Mouse (Mus musculus): Measurements from ENCODE around the gene Fam178b. TPM values are rescaled to one million over a fixed set of nuclear protein-coding genes. Genes with fewer than 3 reads are reported as not detected.

Gene Fam178b
- polyA plus RNA-seq, 1 experiment = 1.1 TPM

- WGBS = under 1% methylated on average over 33 of the region's 33 CpGs
- Histone ChIP-seq H3K27ac (ENCODE audit: insufficient read depth, low read length) (peak overlapping the region; percentile 83), H3K27me3 (ENCODE audit: control insufficient read depth, insufficient read depth, low read length) (no peaks in the 10 kb centered on the region), H3K4me3 (replicated peaks; ENCODE audit: insufficient read depth, low read depth, low read length) (peak overlapping the region; percentile 92), H3K4me1 (ENCODE audit: control insufficient read depth, insufficient read depth, low read length) (peaks cover 20% of the 10 kb centered on the region)
- no peak for DNase-seq
- peak; percentile 28; the same call in 1 of the 2 replicates for TF ChIP-seq CTCF (IDR thresholded peaks at IDR 0.05; ENCODE audit: borderline replicate concordance, insufficient read depth, low read depth, low read length)
- no peak for TF ChIP-seq POLR2A (IDR thresholded peaks at IDR 0.05; ENCODE audit: borderline replicate concordance, insufficient read depth, low read length)
Measured at GRCm38 (mm10) chr1:36709055-36709853, 26.3 kb upstream of the Fam178b start.

GRCm38 (mm10) chr1:36708626-36709025 is 25.6 kb upstream of the Fam178b start:
- WGBS = 36% methylated on average over 1 of the region's 1 CpGs
- H3K4me3 ChIP-seq (replicated peaks; ENCODE audit: insufficient read depth, low read depth, low read length) = peak overlapping the region; percentile 92

GRCm38 (mm10) chr1:36707797-36708196 is 24.8 kb upstream of the Fam178b start:
- Histone ChIP-seq H3K4me3 (replicated peaks; ENCODE audit: insufficient read depth, low read depth, low read length) (no peak overlapping the region), H3K27ac (ENCODE audit: insufficient read depth, low read length) (no peak overlapping the region), H3K4me1 (ENCODE audit: control insufficient read depth, insufficient read depth, low read length) (peaks cover 20% of the 10 kb centered on the region), H3K27me3 (ENCODE audit: control insufficient read depth, insufficient read depth, low read length) (no peaks in the 10 kb centered on the region)
- 66% methylated on average over 3 of the region's 3 CpGs for WGBS
- no peak for DNase-seq
- TF ChIP-seq CTCF (IDR thresholded peaks at IDR 0.05; ENCODE audit: borderline replicate concordance, insufficient read depth, low read depth, low read length) (no peak), POLR2A (IDR thresholded peaks at IDR 0.05; ENCODE audit: borderline replicate concordance, insufficient read depth, low read length) (no peak)

More at GRCm38 (mm10) chr1:36708626-36709025, 25.6 kb upstream of the Fam178b start:
- peaks cover 20% of the 10 kb centered on the region for H3K4me1 ChIP-seq (ENCODE audit: control insufficient read depth, insufficient read depth, low read length)
- TF ChIP-seq CTCF (IDR thresholded peaks at IDR 0.05; ENCODE audit: borderline replicate concordance, insufficient read depth, low read depth, low read length) (no peak), POLR2A (IDR thresholded peaks at IDR 0.05; ENCODE audit: borderline replicate concordance, insufficient read depth, low read length) (no peak)
- no peaks in the 10 kb centered on the region for H3K27me3 ChIP-seq (ENCODE audit: control insufficient read depth, insufficient read depth, low read length)
- no peak for DNase-seq
- no peak overlapping the region for H3K27ac ChIP-seq (ENCODE audit: insufficient read depth, low read length)

- peaks cover 20% of the 10 kb centered on the region for H3K4me1 ChIP-seq (ENCODE audit: control insufficient read depth, insufficient read depth, low read length)
- H3K27ac ChIP-seq (ENCODE audit: insufficient read depth, low read length) = no peak overlapping the region
- TF ChIP-seq CTCF (IDR thresholded peaks at IDR 0.05; ENCODE audit: borderline replicate concordance, insufficient read depth, low read depth, low read length) (no peak), POLR2A (IDR thresholded peaks at IDR 0.05; ENCODE audit: borderline replicate concordance, insufficient read depth, low read length) (no peak)
- no peak for DNase-seq
- 14% methylated on average over 2 of the region's 2 CpGs for WGBS
- H3K27me3 ChIP-seq (ENCODE audit: control insufficient read depth, insufficient read depth, low read length) = no peaks in the 10 kb centered on the region
- H3K4me3 ChIP-seq (replicated peaks; ENCODE audit: insufficient read depth, low read depth, low read length) = no peak overlapping the region
Measured at GRCm38 (mm10) chr1:36707166-36707565, 24.2 kb upstream of the Fam178b start.

GRCm38 (mm10) chr1:36697030-36697429 is 14.0 kb upstream of the Fam178b start:
- no peak overlapping the region for H3K27ac ChIP-seq (ENCODE audit: insufficient read depth, low read length)
- H3K4me3 ChIP-seq (replicated peaks; ENCODE audit: insufficient read depth, low read depth, low read length) = no peak overlapping the region
- peaks cover 3% of the 10 kb centered on the region; the same call in 1 of the 2 replicates for H3K4me1 ChIP-seq (ENCODE audit: control insufficient read depth, insufficient read depth, low read length)
- no peak for TF ChIP-seq CTCF (IDR thresholded peaks at IDR 0.05; ENCODE audit: borderline replicate concordance, insufficient read depth, low read depth, low read length)
- no peak for DNase-seq
- H3K27me3 ChIP-seq (ENCODE audit: control insufficient read depth, insufficient read depth, low read length) = no peaks in the 10 kb centered on the region
- 65% methylated on average over 5 of the region's 5 CpGs for WGBS

GRCm38 (mm10) chr1:36696411-36696810 is 13.4 kb upstream of the Fam178b start:
- no peak for DNase-seq
- H3K27ac ChIP-seq (ENCODE audit: insufficient read depth, low read length) = no peak overlapping the region
- H3K27me3 ChIP-seq (ENCODE audit: control insufficient read depth, insufficient read depth, low read length) = no peaks in the 10 kb centered on the region
- no peak overlapping the region for H3K4me3 ChIP-seq (replicated peaks; ENCODE audit: insufficient read depth, low read depth, low read length)
- H3K4me1 ChIP-seq (ENCODE audit: control insufficient read depth, insufficient read depth, low read length) = peaks cover 3% of the 10 kb centered on the region; the same call in 1 of the 2 replicates
- TF ChIP-seq CTCF (IDR thresholded peaks at IDR 0.05; ENCODE audit: borderline replicate concordance, insufficient read depth, low read depth, low read length) = no peak
- TF ChIP-seq POLR2A (IDR thresholded peaks at IDR 0.05; ENCODE audit: borderline replicate concordance, insufficient read depth, low read length) = no peak
- WGBS = 64% methylated on average over 6 of the region's 6 CpGs

GRCm38 (mm10) chr1:36694871-36695270 is 11.9 kb upstream of the Fam178b start:
- Histone ChIP-seq H3K4me1 (ENCODE audit: control insufficient read depth, insufficient read depth, low read length) (peaks cover 3% of the 10 kb centered on the region; the same call in 1 of the 2 replicates), H3K27ac (ENCODE audit: insufficient read depth, low read length) (no peak overlapping the region), H3K27me3 (ENCODE audit: control insufficient read depth, insufficient read depth, low read length) (no peaks in the 10 kb centered on the region), H3K4me3 (replicated peaks; ENCODE audit: insufficient read depth, low read depth, low read length) (no peak overlapping the region)
- no peak for DNase-seq
- TF ChIP-seq POLR2A (IDR thresholded peaks at IDR 0.05; ENCODE audit: borderline replicate concordance, insufficient read depth, low read length) = no peak
- no peak for TF ChIP-seq CTCF (IDR thresholded peaks at IDR 0.05; ENCODE audit: borderline replicate concordance, insufficient read depth, low read depth, low read length)
- 70% methylated on average over 6 of the region's 6 CpGs for WGBS

All from cerebellum, adult 2 months (tissue).